Mouse (Mus musculus) lung, postnatal 4 days (tissue): ENCODE results near the gene Olfr15.

ENCODE experiments used
- DNase-seq, 2 experiments: peaks; one replicate each; pipeline ENCODE4 v3.0.0; 2021

Gene Olfr15

DNA sequence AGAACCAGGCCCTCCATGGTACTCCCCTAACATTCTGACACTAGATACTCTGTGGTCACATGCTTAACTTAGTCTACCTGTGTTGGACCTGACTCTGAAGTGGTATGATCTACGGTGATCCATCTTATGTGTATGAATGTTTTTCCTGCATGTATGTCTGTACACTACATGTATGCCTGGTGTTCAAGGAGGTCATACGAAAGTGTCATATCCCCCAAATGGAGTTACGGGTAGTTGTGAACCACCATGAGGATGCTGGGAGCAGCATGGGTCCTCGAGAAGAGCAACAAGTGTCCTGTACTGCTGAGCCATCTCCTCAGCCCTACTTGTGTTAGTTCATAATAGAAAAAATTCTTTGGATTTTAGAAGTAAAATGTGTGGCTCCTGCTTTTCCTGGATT is 45.7 kb downstream of the Olfr15 start:
- no peak for DNase-seq

DNA sequence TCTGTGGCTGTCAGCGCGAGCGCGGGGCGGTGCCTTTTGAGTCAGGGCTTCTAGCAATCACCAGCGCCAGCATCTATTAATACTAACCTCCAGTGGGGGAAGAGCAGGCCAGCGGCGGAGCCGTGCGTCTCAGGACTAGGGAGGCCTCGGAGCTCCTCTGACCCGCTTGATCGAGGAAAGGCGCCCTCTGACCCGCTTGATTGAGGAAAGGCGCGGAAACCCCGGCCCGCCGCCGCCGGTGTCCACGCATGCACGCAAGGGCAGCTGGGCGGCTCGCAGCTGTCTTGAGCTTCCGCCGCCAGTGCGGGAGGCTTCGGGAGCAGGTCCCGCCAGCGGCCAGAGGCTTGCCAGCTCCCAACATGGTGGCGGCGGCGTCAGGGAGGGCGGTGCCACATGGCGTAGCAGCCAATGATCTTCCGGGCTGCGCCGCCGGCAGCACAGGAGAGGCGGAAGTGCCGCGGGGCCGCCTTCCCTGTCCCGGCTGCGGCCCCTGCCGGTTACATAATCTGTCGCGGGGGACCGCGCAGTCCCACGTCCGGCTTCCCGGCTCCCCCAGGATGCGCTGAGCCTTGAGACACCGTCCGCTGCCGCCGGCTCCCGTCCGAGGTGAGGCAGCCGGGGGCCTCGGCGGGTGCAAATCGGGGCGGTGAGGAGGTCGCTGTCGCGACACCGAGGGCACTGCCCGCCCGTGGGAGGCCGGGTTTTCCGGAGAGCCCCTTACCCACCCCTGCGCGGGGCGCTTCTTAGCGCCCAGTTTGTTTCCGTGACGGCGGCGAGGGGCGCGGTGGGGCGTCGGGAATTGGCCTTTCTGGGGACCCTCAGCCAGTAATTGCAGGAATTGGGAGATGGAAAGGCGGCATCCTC is 53.8 kb downstream of the Olfr15 start, which contains the start of the genes Zfp597 and Gm20695:
Gene Zfp597 (minus strand): TSS at position 361 of the 864 bp plus-strand sequence.
Gene Gm20695 (plus strand): TSS at position 448 of the 864 bp plus-strand sequence.
- peak; percentile 97 for DNase-seq

GRCm38 (mm10) chr16:3885065-3885670 is 54.5 kb downstream of the Olfr15 start:
- DNase-seq: no peak

DNA sequence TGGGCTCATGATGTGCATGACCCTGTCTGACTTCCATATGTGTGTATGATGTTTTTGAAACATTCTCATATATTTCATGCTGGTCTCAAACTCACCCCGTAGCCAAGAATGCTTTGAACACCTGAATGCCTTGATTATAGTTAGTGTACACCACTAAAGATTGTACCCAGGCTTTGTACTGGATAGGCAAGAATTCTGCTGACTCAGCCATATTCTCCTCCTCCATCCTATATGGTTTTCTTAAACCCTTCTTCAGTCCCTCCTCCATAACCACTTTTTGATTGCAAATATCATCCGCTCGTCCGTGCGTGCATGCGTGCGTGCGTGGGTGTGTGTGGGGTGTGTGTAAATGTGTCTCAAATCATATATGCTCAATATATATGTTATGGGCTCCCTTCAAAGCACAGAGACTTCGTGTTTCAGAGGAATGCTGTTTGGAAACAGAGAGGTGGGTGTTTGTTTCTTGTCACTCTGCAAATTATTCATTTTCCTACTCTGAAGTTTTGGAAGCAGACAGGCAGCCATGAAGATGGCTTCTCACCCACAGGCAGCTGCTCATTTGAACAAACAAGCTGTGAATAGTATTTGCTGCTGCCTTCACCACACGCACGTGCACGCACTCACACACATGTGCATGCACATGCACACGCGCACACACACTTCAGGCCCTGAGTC is 61.1 kb downstream of the Olfr15 start:
- no peak for DNase-seq

- no peak for DNase-seq
Measured at GRCm38 (mm10) chr16:3893739-3894138, 63.1 kb downstream of the Olfr15 start.
